Mouse (Mus musculus) small intestine, adult 2 months (tissue): Measurements from ENCODE around the gene Gm26661.

Source experiments
- CTCF ChIP-seq: fragments of 200-500 bp; IDR thresholded peaks from 2 replicates; pipeline ENCODE4 v1.5.1; 2012; ENCODE audit warnings: low read depth, mild to moderate bottlenecking, control low read depth, inconsistent platforms, low read length, moderate library complexity, mixed read lengths; ENCODE audit not compliant: insufficient replicate concordance, insufficient read length; ENCODE audit errors: extremely low read depth
- POLR2A ChIP-seq: fragments of 200-500 bp; IDR thresholded peaks from 2 replicates; pipeline ENCODE4 v1.6.1; 2012; ENCODE audit warnings: low read depth, mild to moderate bottlenecking, control low read depth, inconsistent platforms, low read length, moderate library complexity

DNA sequence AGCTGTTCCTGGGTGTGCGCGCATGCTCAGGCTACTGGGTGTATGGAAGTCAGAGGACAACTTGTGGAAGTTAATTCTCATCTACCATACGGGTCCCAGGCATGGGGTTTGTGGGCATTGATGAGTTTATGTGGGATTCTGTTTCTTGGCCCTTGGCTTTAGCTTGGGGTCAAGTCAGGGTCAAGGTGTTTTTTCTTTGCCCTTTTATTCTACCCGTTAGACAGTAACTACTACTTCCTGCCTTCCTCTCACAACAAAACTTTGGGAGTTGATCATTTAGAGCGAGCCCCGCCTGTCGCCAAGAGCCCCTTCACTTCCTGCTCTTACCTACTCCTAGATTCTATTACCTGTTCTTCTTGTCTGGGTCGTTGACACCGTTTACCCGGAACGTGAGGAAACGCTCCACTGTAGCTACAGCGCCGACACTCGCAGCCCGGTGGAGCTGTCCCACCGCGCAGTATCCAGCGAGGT lies 291 bp upstream of the Gm26661 start:
- TF ChIP-seq CTCF (no peak), POLR2A (no peak)
